Mouse (Mus musculus) layer of hippocampus, adult 2 months (tissue): ENCODE measurements at regions not wholly inside any gene's neighbourhood (a gene's known extent, or its start where the extent isn't known, plus 50 kb on each side); places are given as distances from the start of the nearest gene placed in this dataset.

Experiments
- DNase-seq, 2 experiments: peaks; one replicate each; pipeline ENCODE4 v3.0.0; 2022; ENCODE audit warnings: low spot score in 2 of 2
- H3K27ac ChIP-seq: fragments of 200-600 bp; 2 replicates; pipeline ENCODE4 v1.8.1; 2022
- H3K4me3 ChIP-seq: fragments of 200-600 bp; 2 replicates; pipeline ENCODE4 v1.8.1; 2022; ENCODE audit warnings: mild to moderate bottlenecking
- CTCF ChIP-seq: fragments of 200-600 bp; conservative IDR thresholded peaks from 2 replicates; pipeline ENCODE4 v1.8.1; 2022; ENCODE audit warnings: antibody characterized with exemption, mild to moderate bottlenecking, moderate library complexity

DNA sequence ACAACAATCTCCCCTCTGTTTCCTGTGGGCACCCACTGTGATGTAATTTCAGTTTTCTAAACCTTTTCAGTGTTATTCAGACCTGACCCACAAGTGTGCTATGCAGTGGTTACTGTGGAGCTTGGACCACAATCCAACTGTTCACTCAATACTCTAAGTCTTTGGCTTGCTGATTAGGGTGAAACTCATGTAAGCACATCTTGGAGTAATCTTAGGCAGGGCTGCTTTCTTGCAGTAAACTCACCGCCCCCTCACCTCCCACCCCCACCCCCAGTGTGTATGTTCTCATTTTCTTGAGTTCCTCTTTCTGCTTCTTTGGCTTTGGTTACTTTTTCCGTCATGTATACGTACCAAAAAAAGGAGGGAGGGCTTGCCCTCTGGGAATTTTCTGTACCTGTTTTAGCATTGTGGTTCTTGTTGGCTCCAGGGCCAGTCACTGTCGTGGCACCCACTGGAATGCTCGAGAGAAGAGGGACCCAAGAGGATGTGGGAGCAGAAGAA is 158.2 kb upstream of the Lrig1 start:
- Histone ChIP-seq H3K4me3 (no peak overlapping the region), H3K27ac (no peak overlapping the region)
- no peak for DNase-seq
- TF ChIP-seq CTCF = no peak

DNA sequence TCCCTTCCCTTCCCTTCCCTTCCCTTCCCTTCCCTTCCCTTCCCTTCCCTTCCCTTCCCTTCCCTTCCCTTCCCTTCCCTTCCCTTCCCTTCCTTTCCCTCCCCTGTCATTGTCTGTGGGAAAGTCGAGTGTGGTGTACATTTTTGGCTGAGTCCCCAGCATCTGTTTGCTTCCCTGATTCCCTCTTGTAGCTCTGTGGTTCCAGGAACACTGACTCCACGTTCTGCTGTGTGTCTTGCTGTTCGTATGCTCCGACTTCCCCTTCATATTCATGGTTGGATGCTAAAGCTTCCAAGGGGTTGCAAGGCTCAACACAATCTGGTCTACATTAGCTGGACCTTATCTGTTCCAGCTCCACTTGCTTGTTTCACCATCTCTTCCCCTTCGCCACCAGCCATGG is 150.2 kb upstream of the Lrig1 start:
- no peak overlapping the region for H3K27ac ChIP-seq
- no peak for TF ChIP-seq CTCF
- DNase-seq = no peak
- H3K4me3 ChIP-seq = no peak overlapping the region

DNA sequence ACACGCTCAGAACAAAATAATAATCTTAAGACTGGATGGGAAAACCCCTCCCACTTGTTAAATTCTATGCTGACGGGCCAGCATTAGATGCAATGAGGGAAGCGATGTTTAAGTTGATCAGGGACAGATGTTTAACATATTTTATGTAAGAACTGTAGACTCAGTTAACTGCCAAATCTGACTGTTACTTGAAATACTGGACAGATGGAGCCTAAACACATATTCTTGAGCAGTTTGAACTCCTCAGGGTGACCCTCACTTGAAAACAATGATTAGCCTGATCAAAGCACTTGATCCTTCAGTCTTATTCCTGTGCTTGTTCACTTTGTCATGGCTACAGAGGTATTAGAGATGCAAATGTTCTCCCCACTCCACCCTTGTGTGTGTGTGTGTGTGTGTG is 149.6 kb upstream of the Lrig1 start:
- Histone ChIP-seq H3K27ac (no peak overlapping the region), H3K4me3 (no peak overlapping the region)
- no peak for TF ChIP-seq CTCF
- no peak for DNase-seq

- no peak for TF ChIP-seq CTCF
- Histone ChIP-seq H3K27ac (no peak overlapping the region), H3K4me3 (no peak overlapping the region)
- peak; percentile 13 to 24 for DNase-seq
Observed at GRCm38 (mm10) chr6:94848437-94848836, 148.5 kb upstream of the Lrig1 start.

GRCm38 (mm10) chr6:94845821-94846220 is 145.9 kb upstream of the Lrig1 start:
- Histone ChIP-seq H3K27ac (no peak overlapping the region), H3K4me3 (no peak overlapping the region)
- no peak for TF ChIP-seq CTCF
- DNase-seq = no peak

- no peak for TF ChIP-seq CTCF
- no peak for DNase-seq
- H3K4me3 ChIP-seq = no peak overlapping the region
- H3K27ac ChIP-seq = no peak overlapping the region
Observed at GRCm38 (mm10) chr6:94842856-94843255, 142.9 kb upstream of the Lrig1 start.

- Histone ChIP-seq H3K27ac (no peak overlapping the region), H3K4me3 (no peak overlapping the region)
- TF ChIP-seq CTCF = no peak
- DNase-seq = no peak
Observed at GRCm38 (mm10) chr6:94841881-94842280, 141.9 kb upstream of the Lrig1 start.

- H3K4me3 ChIP-seq = no peak overlapping the region
- TF ChIP-seq CTCF = no peak
- no peak overlapping the region for H3K27ac ChIP-seq
- DNase-seq = no peak
Observed at GRCm38 (mm10) chr6:94835742-94836141, 135.8 kb upstream of the Lrig1 start.

GRCm38 (mm10) chr6:94834551-94834950 is 134.6 kb upstream of the Lrig1 start:
- Histone ChIP-seq H3K27ac (no peak overlapping the region), H3K4me3 (no peak overlapping the region)
- DNase-seq = no peak
- TF ChIP-seq CTCF = no peak

DNA sequence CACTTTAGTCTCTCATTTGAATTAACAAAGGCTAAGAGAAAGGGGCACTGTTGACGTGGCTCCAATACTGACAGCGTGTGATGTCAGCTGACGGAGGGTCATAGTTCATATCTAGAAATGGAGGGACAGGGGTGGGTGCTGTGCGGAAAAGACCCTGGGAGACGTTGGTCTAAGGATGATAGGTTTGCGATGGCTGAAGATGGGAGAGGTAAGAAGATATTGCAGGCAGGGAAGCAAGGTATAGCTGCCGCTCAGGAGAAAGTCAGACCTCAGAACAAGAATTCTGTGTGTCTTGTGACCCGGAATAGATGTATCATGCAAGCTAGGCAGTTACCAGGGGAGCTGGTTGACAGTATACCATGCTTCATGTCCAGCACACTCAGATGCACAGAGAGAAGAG is 130.8 kb upstream of the Lrig1 start:
- Histone ChIP-seq H3K27ac (no peak overlapping the region), H3K4me3 (no peak overlapping the region)
- DNase-seq = no peak
- no peak for TF ChIP-seq CTCF

DNA sequence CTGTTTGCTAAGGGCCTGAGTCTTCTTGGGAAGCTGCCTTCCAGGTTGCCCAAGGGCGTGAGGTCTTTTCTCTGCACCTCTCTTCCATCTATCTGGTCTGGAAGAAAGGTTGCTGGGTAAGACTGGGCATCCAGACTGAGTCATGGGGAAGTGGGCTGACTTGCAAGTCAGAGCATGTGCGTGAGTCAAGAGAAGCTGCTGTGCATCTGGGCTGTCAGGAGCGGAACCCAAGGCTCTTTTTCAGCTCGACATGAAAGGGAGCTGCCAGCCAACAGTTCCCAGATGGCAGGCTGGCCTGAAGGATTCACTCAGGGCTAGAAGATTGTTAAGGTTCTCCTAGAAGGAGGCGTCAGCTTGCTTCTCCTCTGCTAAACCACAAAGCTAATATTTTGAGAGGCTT is 129.3 kb upstream of the Lrig1 start:
- no peak for TF ChIP-seq CTCF
- DNase-seq = no peak
- Histone ChIP-seq H3K4me3 (no peak overlapping the region), H3K27ac (no peak overlapping the region)

GRCm38 (mm10) chr6:94826656-94827055 is 126.7 kb upstream of the Lrig1 start:
- TF ChIP-seq CTCF = no peak
- DNase-seq = no peak
- H3K27ac ChIP-seq = no peak overlapping the region
- H3K4me3 ChIP-seq = no peak overlapping the region

DNA sequence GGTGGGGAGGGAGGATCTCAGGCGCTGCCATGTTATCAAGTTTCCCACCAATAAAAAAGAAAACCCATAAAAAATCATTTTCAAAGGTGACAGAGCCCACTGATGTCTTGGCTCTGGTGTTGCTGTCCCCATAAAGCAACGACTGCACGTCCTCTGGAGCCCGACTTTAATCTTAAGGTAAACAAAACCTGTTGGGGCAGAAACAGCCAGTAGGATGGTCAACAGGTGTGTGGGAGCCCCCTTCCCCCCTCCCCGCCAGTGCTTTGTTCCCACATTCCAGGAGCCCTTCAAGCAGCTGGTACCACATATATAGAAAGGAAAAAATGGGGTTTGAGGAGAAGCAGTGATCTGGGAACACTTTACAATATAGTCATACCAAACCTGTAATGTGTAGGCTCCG is 118.3 kb upstream of the Lrig1 start:
- no peak for DNase-seq
- TF ChIP-seq CTCF = no peak
- Histone ChIP-seq H3K27ac (no peak overlapping the region), H3K4me3 (no peak overlapping the region)

DNA sequence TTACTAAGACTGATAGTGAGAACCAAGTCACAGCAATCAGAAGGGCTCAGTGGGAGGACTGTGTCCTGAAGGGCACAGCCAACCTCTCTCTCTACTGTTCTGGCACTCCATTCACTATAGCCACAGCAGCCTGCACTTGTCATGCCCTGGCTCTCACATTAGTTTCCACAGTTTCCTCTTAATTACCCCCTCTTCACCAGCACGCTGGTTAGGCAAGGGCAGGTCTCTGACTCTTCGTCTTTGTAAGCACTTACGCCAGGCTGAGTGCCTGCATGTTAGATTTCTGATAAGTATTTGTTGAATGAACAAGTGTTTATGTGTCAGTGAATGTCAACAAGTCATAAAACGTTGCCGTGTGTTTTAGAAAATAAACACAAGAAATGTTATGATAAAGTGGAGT is 116.2 kb upstream of the Lrig1 start:
- no peak for TF ChIP-seq CTCF
- Histone ChIP-seq H3K4me3 (no peak overlapping the region), H3K27ac (no peak overlapping the region)
- no peak for DNase-seq

- no peak for DNase-seq
- Histone ChIP-seq H3K4me3 (no peak overlapping the region), H3K27ac (no peak overlapping the region)
- no peak for TF ChIP-seq CTCF
Observed at GRCm38 (mm10) chr6:94814711-94815110, 114.8 kb upstream of the Lrig1 start.
